Mouse (Mus musculus): ENCODE measurements around the gene Fgfr2. TPM values are rescaled to one million over a fixed set of nuclear protein-coding genes. Genes with fewer than 3 reads are reported as not detected.
A peak's percentile ranks its signal among the peaks of the same experiment; 100 is the strongest.

The Fgfr2 gene
- total RNA-seq, 2 experiments from 2014 or later, result 27.3 to 32.7 TPM

DNA sequence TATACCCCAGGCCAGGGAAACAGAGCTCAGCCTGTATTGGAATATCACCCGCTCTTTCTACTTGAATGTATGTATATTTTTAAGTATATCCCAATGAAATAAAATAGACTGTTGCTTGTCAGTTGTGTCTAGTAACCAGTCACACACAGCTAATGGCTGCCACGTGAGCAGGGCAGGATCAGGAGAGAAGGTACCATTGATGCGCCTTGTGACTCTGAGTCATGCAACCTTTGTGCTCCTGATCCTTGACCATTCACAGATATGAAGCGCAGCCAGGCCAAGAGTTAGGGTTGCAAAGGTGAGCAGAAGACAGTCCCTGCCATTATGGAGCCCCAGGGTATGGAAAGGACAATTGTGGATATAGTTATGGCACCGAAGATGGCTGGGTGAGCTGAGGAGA, 2291.6 kb downstream of the Fgfr2 start:
- intact Hi-C loops (cut with DNase I), result no loop called here
- DNase-seq (ENCODE audit: low spot score in 2 of 2), result no peak

DNA sequence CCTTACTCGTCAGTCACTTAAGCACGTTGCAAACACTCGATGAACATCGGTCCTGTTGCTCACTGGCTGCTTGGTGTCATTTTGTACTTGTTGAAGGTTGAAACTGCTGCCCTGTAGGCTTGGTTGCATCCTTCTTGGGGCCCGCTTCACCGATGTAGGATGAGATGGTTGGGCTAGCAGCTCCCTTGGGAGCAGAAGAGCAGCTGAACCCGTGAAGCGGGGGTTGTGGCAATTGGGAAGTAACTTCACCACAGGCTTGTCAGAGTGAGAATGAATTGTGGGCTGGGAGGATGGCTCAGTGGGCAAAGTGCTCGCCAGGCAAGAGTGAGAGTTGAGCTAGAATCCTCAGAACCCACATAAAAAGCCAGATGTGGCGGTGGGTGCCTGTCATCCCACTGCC, 2294.7 kb downstream of the Fgfr2 start:
- intact Hi-C loops (cut with DNase I), result no loop called here
- DNase-seq (ENCODE audit: low spot score in 2 of 2), result no peak

GRCm38 (mm10) chr7:130827844-130828403, 2295.2 kb downstream of the Fgfr2 start:
- DNase-seq (ENCODE audit: low spot score in 2 of 2), result no peak
- intact Hi-C loops (cut with DNase I), result loop anchor here (2.0 kb wide), 1 partner anchor 89 kb away; no protein-coding TSS in a partner anchor

DNA sequence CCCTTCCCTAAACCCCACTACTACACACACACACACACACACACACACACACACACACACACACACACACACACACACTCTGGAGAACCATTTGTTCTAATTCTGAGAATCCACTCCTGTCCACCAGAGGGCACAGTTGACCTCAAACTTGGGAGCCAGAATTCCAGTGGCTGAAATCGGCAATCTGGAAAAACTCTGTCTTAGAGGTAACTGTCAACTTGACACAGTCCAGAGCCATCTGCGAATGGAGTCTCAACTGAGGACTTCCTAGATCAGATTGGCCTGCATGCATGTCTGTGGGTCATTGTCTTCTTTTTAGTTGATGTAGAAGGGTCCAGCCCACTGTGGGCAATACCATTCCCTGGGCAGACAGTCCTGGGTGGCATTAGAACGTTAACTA, 2295.7 kb downstream of the Fgfr2 start:
- peak; percentile 67 to 71 for DNase-seq (ENCODE audit: low spot score in 2 of 2)
- intact Hi-C loops (cut with DNase I), result loop anchor here (2.0 kb wide), 1 partner anchor 89 kb away; no protein-coding TSS in a partner anchor

GRCm38 (mm10) chr7:130826343-130826742, 2296.8 kb downstream of the Fgfr2 start:
- DNase-seq (ENCODE audit: low spot score in 2 of 2), result no peak
- intact Hi-C loops (cut with DNase I), result loop anchor here (2.0 kb wide), 1 partner anchor 90 kb away; no protein-coding TSS in a partner anchor

DNA sequence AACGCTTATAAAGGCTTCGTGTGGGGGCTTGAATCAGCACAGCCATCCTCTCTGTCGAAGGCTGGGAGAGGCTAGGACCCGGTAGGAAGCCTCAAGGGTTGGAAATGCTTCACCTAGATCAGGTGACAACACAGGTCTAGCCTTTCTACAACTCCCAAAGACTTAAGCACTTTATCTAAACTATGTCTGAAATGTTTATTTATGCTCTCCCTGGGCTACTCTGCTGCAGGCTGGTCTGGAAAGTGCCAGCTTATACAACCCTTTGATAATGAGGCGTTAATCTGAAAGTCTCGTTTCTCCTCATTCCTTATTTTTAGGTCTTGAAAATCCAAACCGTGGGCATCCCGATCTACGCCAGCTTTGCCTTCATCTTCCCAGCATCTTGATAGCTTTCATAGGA, 2299.2 kb downstream of the Fgfr2 start:
- no peak for DNase-seq (ENCODE audit: low spot score in 2 of 2)
- intact Hi-C loops (cut with DNase I), result no loop called here

DNA sequence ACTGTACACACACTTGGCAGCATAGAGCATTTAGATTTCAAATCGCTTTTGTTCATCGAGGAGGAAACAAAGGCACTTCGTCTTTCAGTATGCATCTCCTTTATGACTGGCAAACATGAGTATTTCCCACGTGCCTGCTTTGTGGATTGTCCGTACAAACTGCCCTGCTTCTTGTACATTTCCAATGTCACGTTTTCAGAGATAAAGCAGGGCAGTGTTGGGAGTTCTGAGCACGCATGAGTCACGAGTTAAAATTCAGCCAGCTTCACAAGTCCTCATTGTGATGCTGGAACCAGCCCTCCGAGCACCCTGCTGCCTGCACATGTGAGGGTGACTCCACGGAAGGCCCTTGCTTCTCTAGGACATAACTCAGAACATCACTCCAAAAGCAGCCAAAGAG, 2303.5 kb downstream of the Fgfr2 start:
- intact Hi-C loops (cut with DNase I), result no loop called here
- peak in 1 of 2 experiments; percentile 59 for DNase-seq (ENCODE audit: low spot score in 2 of 2)

DNA sequence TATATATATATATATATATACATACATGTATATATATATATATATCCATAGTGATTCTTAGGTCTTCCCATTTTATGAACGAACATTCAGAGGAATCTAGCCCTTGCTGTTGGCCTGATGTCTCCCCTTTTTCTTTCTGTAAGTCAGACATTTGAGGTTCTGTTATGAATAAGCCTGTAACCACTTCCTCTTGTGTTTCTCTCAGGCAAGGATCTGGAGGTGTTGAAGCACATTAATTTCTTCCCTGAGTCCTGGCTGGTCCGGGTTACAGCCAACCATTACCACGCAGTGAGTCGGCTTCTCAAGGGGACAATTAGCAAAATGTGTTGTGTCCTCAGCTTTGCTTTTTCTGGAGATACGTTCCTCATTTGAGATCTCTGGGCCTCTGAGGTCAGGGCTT, 2304.3 kb downstream of the Fgfr2 start:
- intact Hi-C loops (cut with DNase I), result no loop called here
- no peak for DNase-seq (ENCODE audit: low spot score in 2 of 2)

DNA sequence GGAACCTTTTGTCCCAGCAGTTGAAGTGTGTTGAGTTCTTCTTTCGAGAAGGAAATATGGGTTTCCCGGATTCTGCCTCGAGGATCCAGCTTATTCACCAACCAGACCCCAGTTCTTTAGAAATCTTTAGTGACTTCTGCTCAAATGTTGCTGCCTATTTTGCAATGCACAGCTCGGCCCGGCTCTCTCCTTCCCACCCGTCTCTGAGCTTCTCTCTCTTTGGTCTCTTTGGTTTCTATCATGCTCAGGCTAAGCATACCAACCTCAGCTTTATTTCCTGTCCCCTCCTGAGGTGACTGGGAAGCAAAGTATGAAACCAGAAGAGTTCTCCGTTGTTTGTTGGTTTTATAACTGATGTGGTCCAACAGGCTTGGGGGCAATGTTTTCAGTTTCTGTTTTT, 2306.9 kb downstream of the Fgfr2 start:
- intact Hi-C loops (cut with DNase I), result no loop called here

DNA sequence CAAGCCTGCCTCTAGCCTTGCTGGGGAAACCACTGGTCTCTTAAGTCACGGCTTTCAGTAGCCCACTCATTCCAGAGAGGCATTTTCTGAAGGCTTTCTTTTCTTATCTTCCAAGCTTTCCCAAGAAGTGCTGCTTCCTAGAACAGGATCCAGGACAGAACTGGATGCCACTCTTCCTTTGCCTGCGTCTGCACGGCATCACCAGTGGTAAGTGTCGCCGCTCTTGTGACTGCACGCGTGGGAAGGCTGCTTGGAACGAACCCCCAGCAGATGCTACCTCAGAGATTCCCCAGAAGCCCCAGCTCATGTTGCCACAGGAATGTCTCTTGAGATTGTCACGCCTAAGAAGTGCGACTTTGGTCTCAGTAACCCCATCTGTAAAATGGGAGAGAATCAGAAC, 2307.5 kb downstream of the Fgfr2 start:
- intact Hi-C loops (cut with DNase I), result no loop called here
- peak in 1 of 2 experiments; percentile 35 for DNase-seq (ENCODE audit: low spot score in 2 of 2)

More for the DNA sequence above, 2306.9 kb downstream of the Fgfr2 start:
- DNase-seq (ENCODE audit: low spot score in 2 of 2), result no peak

DNA sequence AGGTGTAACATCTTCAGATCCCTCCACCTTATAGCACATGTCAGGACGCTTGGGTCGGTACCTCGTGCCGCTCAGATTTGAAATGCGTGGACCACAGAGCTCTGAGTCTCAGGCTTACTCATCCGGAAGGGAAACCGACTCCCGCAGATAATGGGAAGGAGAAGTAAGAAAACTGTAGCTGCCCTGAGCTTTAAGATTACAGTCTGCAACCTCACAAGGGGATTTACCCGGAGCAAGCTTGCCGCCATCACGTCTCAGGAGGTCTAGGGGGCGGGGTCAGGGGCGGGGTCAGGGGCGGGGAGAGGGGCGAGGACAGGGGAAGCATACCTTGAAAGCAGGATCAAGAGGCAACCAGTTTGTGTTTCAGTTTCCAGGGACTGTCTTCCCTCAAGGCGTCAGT, 2310.7 kb downstream of the Fgfr2 start:
- intact Hi-C loops (cut with DNase I), result no loop called here
- DNase-seq (ENCODE audit: low spot score in 2 of 2), result no peak

- intact Hi-C loops (cut with DNase I), result no loop called here
- no peak for DNase-seq (ENCODE audit: low spot score in 2 of 2)
These were observed 2312.9 kb downstream of the Fgfr2 start for GRCm38 (mm10) chr7:130810238-130810637.

- no peak for DNase-seq (ENCODE audit: low spot score in 2 of 2)
- intact Hi-C loops (cut with DNase I), result no loop called here
These were observed 2314.5 kb downstream of the Fgfr2 start for GRCm38 (mm10) chr7:130808694-130809093.

GRCm38 (mm10) chr7:130807749-130808148, 2315.4 kb downstream of the Fgfr2 start:
- intact Hi-C loops (cut with DNase I), result no loop called here
- DNase-seq (ENCODE audit: low spot score in 2 of 2), result peak; percentile 58 to 64

DNA sequence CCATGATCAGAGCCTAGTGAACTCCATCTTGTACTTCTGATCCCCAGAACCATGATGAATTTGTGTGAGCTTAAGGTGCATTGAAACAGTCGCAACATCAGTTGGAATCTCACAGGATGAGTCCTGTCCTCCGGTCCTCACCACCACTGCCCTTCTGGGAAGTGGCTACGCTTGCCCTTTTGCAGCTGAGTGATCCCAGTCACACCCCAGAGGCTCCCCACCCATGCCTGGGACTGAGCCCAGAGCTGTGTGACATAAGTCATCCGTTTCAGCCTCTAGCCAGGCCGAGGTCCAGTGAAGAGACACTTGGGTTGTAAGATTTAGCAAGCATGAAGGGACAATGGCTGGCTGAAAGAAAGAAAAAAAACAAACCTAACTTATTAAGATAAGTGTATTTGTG, 2318.2 kb downstream of the Fgfr2 start:
- no peak for DNase-seq (ENCODE audit: low spot score in 2 of 2)

DNA sequence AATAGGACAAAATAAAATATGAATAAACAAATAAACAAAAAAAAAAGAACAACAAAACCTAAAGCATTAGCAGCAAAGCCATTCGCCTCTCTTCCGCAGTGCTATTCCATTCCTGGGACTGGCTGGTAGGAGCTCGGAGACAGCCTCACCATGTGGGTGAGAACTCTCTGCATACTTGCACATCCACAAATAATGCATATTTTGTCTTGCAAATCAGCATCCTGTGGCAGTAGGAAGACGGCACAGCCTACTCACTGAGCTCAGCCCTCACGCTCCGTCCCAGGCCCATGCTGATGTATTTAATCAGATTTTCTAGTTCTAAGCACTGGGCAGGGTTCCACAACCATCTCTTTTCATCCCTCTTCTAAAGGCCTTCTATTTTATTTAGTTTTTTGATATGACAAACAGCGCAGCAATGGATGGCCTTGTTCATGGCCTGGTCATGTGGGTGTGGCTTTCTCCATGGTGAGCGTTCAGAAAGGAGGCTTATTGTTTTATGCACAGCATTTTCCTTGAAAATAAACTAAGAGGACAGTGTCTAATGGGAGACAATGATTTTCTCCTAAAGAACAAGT, 2319.8 kb downstream of the Fgfr2 start:
- intact Hi-C loops (cut with DNase I), result no loop called here
- peak in 1 of 2 experiments; percentile 9 for DNase-seq (ENCODE audit: low spot score in 2 of 2)

More for the DNA sequence above, 2318.2 kb downstream of the Fgfr2 start:
- intact Hi-C loops (cut with DNase I), result no loop called here

DNA sequence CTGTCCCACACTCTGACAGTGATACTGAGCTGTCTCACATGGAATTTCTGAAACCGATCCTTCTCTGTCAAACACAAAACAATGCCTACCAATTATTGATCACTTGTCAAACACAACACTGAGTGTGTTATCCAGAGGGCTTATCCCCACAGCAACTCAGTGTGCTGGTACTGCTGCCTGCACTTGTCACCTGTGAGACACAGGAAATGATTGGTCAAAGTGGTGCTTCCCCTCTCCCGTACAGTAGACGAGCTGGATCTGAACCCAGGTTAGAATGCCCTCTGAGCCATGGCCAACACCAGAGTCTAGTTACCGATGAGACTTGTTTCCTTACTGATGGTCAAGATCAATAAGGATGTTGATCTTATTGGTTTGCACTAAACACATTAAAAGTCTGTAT, 2321.3 kb downstream of the Fgfr2 start:
- intact Hi-C loops (cut with DNase I), result no loop called here
- DNase-seq (ENCODE audit: low spot score in 2 of 2), result no peak

GRCm38 (mm10) chr7:130800681-130801080, 2322.5 kb downstream of the Fgfr2 start:
- no peak for DNase-seq (ENCODE audit: low spot score in 2 of 2)
- intact Hi-C loops (cut with DNase I), result no loop called here

- intact Hi-C loops (cut with DNase I), result no loop called here
- no peak for DNase-seq (ENCODE audit: low spot score in 2 of 2)
These were observed 2323.7 kb downstream of the Fgfr2 start for GRCm38 (mm10) chr7:130799418-130799817.

DNA sequence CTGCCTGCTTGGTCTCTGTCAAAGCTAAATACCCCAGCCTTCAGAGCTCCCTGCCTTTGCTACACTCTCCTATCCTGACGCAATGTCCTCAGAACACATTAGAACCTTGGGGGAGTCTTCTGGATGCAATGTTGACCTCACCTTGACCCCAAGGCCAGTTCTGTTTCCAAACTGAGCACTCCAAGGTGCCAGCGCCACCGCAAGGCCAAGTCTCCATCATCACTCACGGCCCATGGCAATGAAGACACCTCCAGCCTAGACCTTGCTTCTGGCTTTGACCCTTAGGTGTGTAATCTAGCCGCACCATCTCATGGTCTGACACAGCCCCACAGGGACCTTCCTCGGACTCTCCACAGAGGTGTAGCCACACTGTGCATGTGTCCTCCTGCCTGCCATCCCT, 2325.6 kb downstream of the Fgfr2 start:
- intact Hi-C loops (cut with DNase I), result no loop called here

GRCm38 (mm10) chr7:130796786-130797185, 2326.4 kb downstream of the Fgfr2 start:
- no peak for DNase-seq (ENCODE audit: low spot score in 2 of 2)
- intact Hi-C loops (cut with DNase I), result no loop called here

More for the DNA sequence above, 2325.6 kb downstream of the Fgfr2 start:
- no peak for DNase-seq (ENCODE audit: low spot score in 2 of 2)
